Mouse (Mus musculus) hindbrain, postnatal 0 days (tissue): ENCODE measurements around the gene Elp1. TPM values are rescaled to one million over a fixed set of nuclear protein-coding genes. Genes with fewer than 3 reads are reported as not detected.

Experiments used
- ATAC-seq: fragments of 200-750 bp; cut with Nextera tagmentation; 2 replicates; pipeline ENCODE4 v1.8.0; 2017; ENCODE audit warnings: mild to moderate bottlenecking, moderate TSS enrichment, moderate library complexity
- DNase-seq: peaks from one replicate; pipeline ENCODE4 v3.0.0-alpha.2; 2015; ENCODE audit warnings: low spot score
- H3K27ac ChIP-seq: fragments of 300-500 bp; sonication (generic); 2 replicates; pipeline ENCODE4 v1.5.1; 2014; ENCODE audit warnings: mild to moderate bottlenecking
- H3K27me3 ChIP-seq: fragments of 300-500 bp; sonication (generic); 2 replicates; pipeline ENCODE4 v1.6.1; 2014; ENCODE audit warnings: low read length, mixed read lengths; ENCODE audit not compliant: insufficient read depth
- H3K36me3 ChIP-seq: fragments of 300-500 bp; sonication (generic); 2 replicates; pipeline ENCODE4 v1.6.1; 2014; ENCODE audit warnings: low read length, mixed read lengths; ENCODE audit not compliant: insufficient read depth
- H3K4me1 ChIP-seq: fragments of 300-500 bp; sonication (generic); 2 replicates; pipeline ENCODE4 v1.6.1; 2014; ENCODE audit warnings: antibody characterized with exemption, low read length, mixed read lengths; ENCODE audit not compliant: insufficient read depth
- H3K4me2 ChIP-seq: fragments of 300-500 bp; sonication (generic); 2 replicates; pipeline ENCODE4 v1.6.1; 2014; ENCODE audit warnings: low read depth, mild to moderate bottlenecking, low read length, moderate library complexity, mixed read lengths
- H3K4me3 ChIP-seq: fragments of 300-500 bp; sonication (generic); 2 replicates; pipeline ENCODE4 v1.5.1; 2014; ENCODE audit warnings: low read length
- H3K9ac ChIP-seq: fragments of 300-500 bp; sonication (generic); replicated peaks from 2 replicates; pipeline ENCODE4 v1.6.1; 2014; ENCODE audit warnings: mild to moderate bottlenecking, low read length, moderate library complexity, mixed read lengths
- H3K9me3 ChIP-seq: fragments of 300-500 bp; sonication (generic); 2 replicates; pipeline ENCODE4 v1.6.1; 2016; ENCODE audit warnings: low read length, mixed read lengths
- CTCF ChIP-seq: IDR thresholded peaks from 2 replicates; pipeline ENCODE4 v1.5.1; 2016; ENCODE audit warnings: antibody characterized with exemption, control low read depth, low read depth
- WGBS: fragments of 180-500 bp; shearing (Covaris S2); extraction: QIAGEN DNeasy Blood & Tissue Kit; methylation state at CpG from one replicate; pipeline ENCODE4 v1.1.7; 2014; 5-methylcytosine and 5-hydroxymethylcytosine counted together
- polyA plus RNA-seq: library from polyadenylated mRNA; unstranded; fragments of >200 nt; fragmentation: Nextera tagmentation; extraction: Ambion mirVana; gene quantifications from 2 replicates; pipeline ENCODE4 v1.2.1, GENCODE M21; 2015
- total RNA-seq: library from RNA; depleted of rRNA; stranded (reverse); fragments of >200 nt; gene quantifications from 2 replicates; pipeline ENCODE4 v1.2.3, GENCODE M21; 2014; rRNA removed

Elp1 gene
- total and polyA plus RNA-seq, 2 experiments from 2014 or later: 44.2 to 94.6 TPM

DNA sequence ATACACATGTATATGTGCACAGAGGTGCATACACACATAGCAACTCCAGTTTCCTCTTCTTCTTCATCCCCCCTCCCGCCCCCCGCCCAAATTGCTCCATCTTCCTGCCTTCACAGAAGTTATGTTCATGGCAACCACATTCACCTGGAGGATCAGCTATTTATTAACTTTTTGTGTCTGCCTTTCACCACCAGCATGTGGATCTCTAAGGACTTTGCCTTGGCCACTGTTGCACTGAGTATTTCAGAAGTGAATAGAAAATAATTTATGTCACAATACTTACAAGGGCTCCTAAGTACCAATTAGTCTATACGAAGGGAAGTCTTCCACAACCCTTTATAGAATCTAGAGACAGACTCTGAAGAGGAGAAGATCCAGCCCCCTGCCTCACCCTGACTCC, 84.2 kb downstream of the Elp1 start:
- Histone ChIP-seq H3K27me3 (no peaks in the 10 kb centered on the region), H3K27ac (no peak overlapping the region), H3K4me2 (no peak overlapping the region), H3K4me1 (no peaks in the 10 kb centered on the region), H3K9me3 (no peaks in the 10 kb centered on the region), H3K4me3 (no peak overlapping the region), H3K36me3 (no peaks in the 10 kb centered on the region), H3K9ac (no peak overlapping the region)
- ATAC-seq (no peak), DNase-seq (no peak)
- WGBS: 94% methylated on average over 3 of the region's 3 CpGs
- no peak for TF ChIP-seq CTCF

DNA sequence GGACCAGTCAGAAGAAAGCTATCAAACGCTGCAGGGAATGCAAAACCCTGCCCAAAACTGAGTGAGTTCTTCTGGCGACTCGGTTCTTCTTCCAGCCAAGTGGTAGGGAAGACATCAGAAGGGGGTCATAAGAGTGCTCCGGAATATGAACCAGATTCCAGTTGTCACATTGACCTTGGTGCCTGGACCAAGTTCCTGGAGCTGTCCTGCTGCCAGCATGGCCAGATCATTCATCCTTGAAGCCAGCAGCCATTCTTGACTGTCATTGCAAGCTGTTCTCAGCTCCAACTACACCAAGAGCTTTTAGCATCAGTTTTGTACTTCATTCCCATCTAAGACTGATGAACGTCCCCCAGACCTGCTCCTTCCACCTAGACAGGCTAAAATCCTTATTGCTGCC, 85.3 kb downstream of the Elp1 start:
- no peak for TF ChIP-seq CTCF
- H3K4me1 ChIP-seq: no peaks in the 10 kb centered on the region
- no peak overlapping the region for H3K27ac ChIP-seq
- WGBS: 47% methylated on average over 5 of the region's 5 CpGs
- no peaks in the 10 kb centered on the region for H3K9me3 ChIP-seq
- H3K4me2 ChIP-seq: no peak overlapping the region
- DNase-seq: no peak
- ATAC-seq: no peak
- H3K36me3 ChIP-seq: no peaks in the 10 kb centered on the region
- no peaks in the 10 kb centered on the region for H3K27me3 ChIP-seq
- H3K4me3 ChIP-seq: no peak overlapping the region
- H3K9ac ChIP-seq: no peak overlapping the region

GRCm38 (mm10) chr4:56713155-56713554, 89.0 kb downstream of the Elp1 start:
- Histone ChIP-seq H3K27ac (no peak overlapping the region), H3K4me3 (no peak overlapping the region), H3K9me3 (no peaks in the 10 kb centered on the region), H3K9ac (no peak overlapping the region), H3K4me2 (no peak overlapping the region), H3K27me3 (no peaks in the 10 kb centered on the region), H3K36me3 (no peaks in the 10 kb centered on the region), H3K4me1 (no peaks in the 10 kb centered on the region)
- ATAC-seq (no peak), DNase-seq (no peak)
- TF ChIP-seq CTCF: no peak
- WGBS: 79% methylated on average over 3 of the region's 3 CpGs

DNA sequence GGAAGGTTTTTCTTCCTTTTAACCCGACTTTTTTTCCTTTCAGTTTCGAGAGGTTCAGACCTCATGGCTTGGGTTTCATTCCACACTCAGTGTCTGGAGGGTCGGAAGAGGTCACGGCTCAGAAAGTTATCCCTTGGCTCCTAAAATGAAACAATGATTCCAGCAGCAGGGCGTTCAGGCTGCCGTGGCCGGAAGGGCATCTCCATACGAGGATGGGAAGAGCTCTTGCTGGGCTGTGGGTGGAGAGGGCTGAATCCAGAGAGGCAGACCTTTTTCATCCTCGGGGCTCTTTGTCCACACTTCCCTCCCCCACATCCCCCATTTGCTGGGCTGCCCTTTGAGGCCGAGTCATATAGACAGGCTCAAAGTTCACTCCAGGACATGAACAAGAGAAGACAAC, 99.9 kb downstream of the Elp1 start:
- no peak for ATAC-seq
- H3K9me3 ChIP-seq: no peaks in the 10 kb centered on the region
- H3K27ac ChIP-seq: no peak overlapping the region
- no peak for DNase-seq
- H3K36me3 ChIP-seq: no peaks in the 10 kb centered on the region
- H3K9ac ChIP-seq: no peak overlapping the region
- WGBS: 7% methylated on average over 10 of the region's 10 CpGs
- TF ChIP-seq CTCF: no peak
- no peaks in the 10 kb centered on the region for H3K27me3 ChIP-seq
- H3K4me1 ChIP-seq: no peaks in the 10 kb centered on the region
- H3K4me2 ChIP-seq: peak overlapping the region; percentile 17; the same call in 1 of the 2 replicates
- no peak overlapping the region for H3K4me3 ChIP-seq

Other genes starting within 250 kb of the Elp1 start
- not detected in 2 replicates for gene Gm26657, start 62.3 kb downstream of the Elp1 start, total RNA-seq
- not detected in 2 replicates for gene Gm26657, start 62.3 kb downstream of the Elp1 start, polyA plus RNA-seq
- gene Actl7b, start 60.9 kb downstream of the Elp1 start, total RNA-seq: 0.16 and 0.54 TPM in 2 replicates
- gene Actl7b, start 60.9 kb downstream of the Elp1 start, polyA plus RNA-seq: not detected in 2 replicates
- not detected in 2 replicates for gene Actl7a, start 58.9 kb downstream of the Elp1 start, total RNA-seq
- gene Actl7a, start 58.9 kb downstream of the Elp1 start, polyA plus RNA-seq: not detected in 2 replicates
- 9.1 and 9.6 TPM in 2 replicates for gene Fam206a, start within 50 bp of the Elp1 start, total RNA-seq
- gene Fam206a, start within 50 bp of the Elp1 start, polyA plus RNA-seq: 9.4 and 9.7 TPM in 2 replicates
- gene Ctnnal1, start 62.9 kb upstream of the Elp1 start, total RNA-seq: 9.5 and 16.3 TPM in 2 replicates
- 17.8 and 20.2 TPM in 2 replicates for gene Ctnnal1, start 62.9 kb upstream of the Elp1 start, polyA plus RNA-seq
- 27.9 and 31.6 TPM in 2 replicates for gene Tmem245, start 145.1 kb upstream of the Elp1 start, total RNA-seq
- 11.4 and 12.3 TPM in 2 replicates for gene Tmem245, start 145.1 kb upstream of the Elp1 start, polyA plus RNA-seq
- gene Frrs1l, start 188.1 kb upstream of the Elp1 start, total RNA-seq: 38.1 and 38.3 TPM in 2 replicates
- 21.8 and 22.5 TPM in 2 replicates for gene Frrs1l, start 188.1 kb upstream of the Elp1 start, polyA plus RNA-seq